Comparison of ENCODE assay signal across 19 mouse cellular contexts in genomic region chr6:17060154-17060553, GRCm38 (mm10). TPM values are rescaled to one million over a fixed set of nuclear protein-coding genes. Genes with fewer than 3 reads are reported as not detected.
DNase-seq lines count a peak whose midpoint lies in the region; ATAC-seq and TF ChIP-seq lines count a peak whose summit lies in the region.
"Had no signal": no experiment of that assay in that cellular context is flagged by ENCODE, and none has a peak within 500 bp of the region (broad histone marks: within the 10 kb centered on the region; RNA-seq: fewer than 3 reads in every experiment).

No protein-coding gene starts in this region.

- peak overlapping the region; percentile 10; the same call in 1 of the 2 replicates for H3K27ac ChIP-seq in kidney, postnatal 0 days
- H3K27ac ChIP-seq in CH12.LX (ENCODE audit: insufficient read depth, low read depth), result no peak overlapping the region
- peak overlapping the region; percentile 63 for H3K27ac ChIP-seq in intestine, embryonic 16.5 days (ENCODE audit: low read length)
- H3K27ac ChIP-seq in stomach, postnatal 0 days (replicated peaks), result no peak overlapping the region
- H3K27ac ChIP-seq: embryonic facial prominence, embryonic 12.5 days; heart, adult 2 months; hindbrain, embryonic 10.5 days; hindbrain, embryonic 14.5 days had no signal

- H3K4me2 ChIP-seq in kidney, postnatal 0 days (ENCODE audit: low read length), result no peak overlapping the region
- H3K4me2 ChIP-seq in CH12.LX (ENCODE audit: insufficient read depth, low read depth, poor library complexity, severe bottlenecking), result no peak overlapping the region
- no peak overlapping the region for H3K4me2 ChIP-seq in intestine, embryonic 16.5 days (ENCODE audit: low read depth, low read length)
- no peak overlapping the region for H3K4me2 ChIP-seq in stomach, postnatal 0 days (replicated peaks; ENCODE audit: low read depth)
- H3K4me2 ChIP-seq: embryonic facial prominence, embryonic 12.5 days; heart, embryonic 12.5 days; hindbrain, embryonic 14.5 days had no signal

- peak; percentile 58; the same call in 1 of the 2 replicates for TF ChIP-seq EP300 in CH12.LX (IDR thresholded peaks at IDR 0.05; ENCODE audit: low read length)
- no peak for TF ChIP-seq EP300 in stomach, postnatal 0 days (optimal IDR thresholded peaks at IDR 0.05)

- peaks cover 8% of the 10 kb centered on the region for H3K4me1 ChIP-seq in kidney, postnatal 0 days (replicated peaks; ENCODE audit: insufficient read depth, low read length)
- peaks cover 5 to 17% of the 10 kb centered on the region in 2 experiments; a peak in 3 of 4 replicates for H3K4me1 ChIP-seq in CH12.LX (ENCODE audit: control insufficient read depth in 1 of 2, insufficient read depth in 2 of 2)
- peaks cover 25% of the 10 kb centered on the region for H3K4me1 ChIP-seq in intestine, embryonic 16.5 days (ENCODE audit: control insufficient read depth, insufficient read depth, low read length)
- H3K4me1 ChIP-seq in stomach, postnatal 0 days (replicated peaks; ENCODE audit: control insufficient read depth, insufficient read depth), result no peaks in the 10 kb centered on the region

- TF ChIP-seq RAD21 in CH12.LX (IDR thresholded peaks at IDR 0.05; ENCODE audit: low read depth, low read length), result no peak

- H3K9me3 ChIP-seq in kidney, postnatal 0 days (replicated peaks; ENCODE audit: low read length), result no peaks in the 10 kb centered on the region
- H3K9me3 ChIP-seq in CH12.LX (replicated peaks; ENCODE audit: low read length), result peaks cover 3% of the 10 kb centered on the region
- H3K9me3 ChIP-seq in intestine, embryonic 16.5 days (ENCODE audit: control insufficient read depth, low read length), result no peaks in the 10 kb centered on the region
- H3K9me3 ChIP-seq in stomach, postnatal 0 days (ENCODE audit: control insufficient read depth, low read length), result no peaks in the 10 kb centered on the region
- H3K9me3 ChIP-seq: embryonic facial prominence, embryonic 12.5 days; heart, embryonic 12.5 days; hindbrain, embryonic 10.5 days had no signal

- in situ Hi-C loops in CH12.LX (cut with MboI; ENCODE audit: low pct_ligation_motif_present, low pct_unique_long_range_greater_than_20kb, low sequenced_read_pairs), result no loop called here

- 66% methylated on average over 2 of the region's 2 CpGs for WGBS in kidney, postnatal 0 days
- WGBS in intestine, embryonic 16.5 days, result 44% methylated on average over 2 of the region's 2 CpGs
- 49% methylated on average over 2 of the region's 2 CpGs for WGBS in stomach, postnatal 0 days

- no peaks in the 10 kb centered on the region for H3K36me3 ChIP-seq in kidney, postnatal 0 days (ENCODE audit: insufficient read depth, low read length)
- H3K36me3 ChIP-seq in CH12.LX (replicated peaks in 1 of 2; ENCODE audit: control insufficient read depth in 1 of 2, insufficient read depth in 1 of 2, low read length in 1 of 2), result no peaks in the 10 kb centered on the region
- H3K36me3 ChIP-seq in intestine, embryonic 16.5 days (ENCODE audit: control insufficient read depth, insufficient read depth, low read length), result no peaks in the 10 kb centered on the region
- no peaks in the 10 kb centered on the region for H3K36me3 ChIP-seq in stomach, postnatal 0 days (ENCODE audit: control insufficient read depth, insufficient read depth, low read length)
- H3K36me3 ChIP-seq: embryonic facial prominence, embryonic 12.5 days; heart, embryonic 12.5 days; hindbrain, embryonic 10.5 days had no signal

- dilution Hi-C loops in CH12.LX (cut with MboI; ENCODE audit: extremely low pct_ligation_motif_present, extremely low pct_unique_long_range_greater_than_20kb, low sequenced_read_pairs), result no loop called here

- H3K79me2 ChIP-seq in CH12.LX (replicated peaks; ENCODE audit: control insufficient read depth, extremely low read depth, insufficient read depth, poor library complexity, severe bottlenecking), result no peaks in the 10 kb centered on the region

- no peak overlapping the region for H3K9ac ChIP-seq in kidney, postnatal 0 days (ENCODE audit: low read depth, low read length)
- H3K9ac ChIP-seq in CH12.LX (ENCODE audit: insufficient read depth, low read depth), result no peak overlapping the region
- no peak overlapping the region for H3K9ac ChIP-seq in intestine, embryonic 16.5 days (ENCODE audit: low read depth, low read length)
- H3K9ac ChIP-seq in stomach, postnatal 0 days (ENCODE audit: low read length), result no peak overlapping the region
- H3K9ac ChIP-seq: embryonic facial prominence, embryonic 12.5 days; heart, embryonic 12.5 days; hindbrain, embryonic 14.5 days had no signal

- no peak overlapping the region for H3K4me3 ChIP-seq in kidney, postnatal 0 days (replicated peaks; ENCODE audit: low read depth, low read length)
- no peak overlapping the region for H3K4me3 ChIP-seq in CH12.LX (replicated peaks in 1 of 3; ENCODE audit: low read depth in 2 of 3, low read length in 2 of 3, poor library complexity in 1 of 3)
- H3K4me3 ChIP-seq in intestine, embryonic 16.5 days (ENCODE audit: low read length), result no peak overlapping the region
- no peak overlapping the region for H3K4me3 ChIP-seq in stomach, postnatal 0 days (ENCODE audit: low read depth, low read length)
- H3K4me3 ChIP-seq: embryonic facial prominence, embryonic 12.5 days; heart, adult 2 months; heart, embryonic 12.5 days; hindbrain, embryonic 10.5 days had no signal

- no peak for DNase-seq in kidney, postnatal 0 days (ENCODE audit: low spot score)
- DNase-seq in kidney, postnatal 36 days, result no peak
- DNase-seq in CH12.LX (ENCODE audit: extremely low read depth), result peak; percentile 26
- no peak for DNase-seq in stomach, postnatal 0 days (ENCODE audit: low spot score)
- DNase-seq in retina, postnatal 1 day, result no peak
- DNase-seq: adrenal gland, postnatal 10 days; cerebellum, adult 11-12 months; cerebellum, adult 9-10 months; cerebellum, postnatal 25 days; gastrocnemius, postnatal 10 days; heart, adult 2 months had no signal

- TF ChIP-seq CTCF in kidney, postnatal 0 days (IDR thresholded peaks at IDR 0.05; ENCODE audit: low read depth), result no peak
- no peak for TF ChIP-seq CTCF in CH12.LX (conservative IDR thresholded peaks at IDR 0.05 in 1 of 2, IDR thresholded peaks at IDR 0.05 in 1 of 2; ENCODE audit: low read depth in 2 of 2, low read length in 2 of 2)
- TF ChIP-seq CTCF in stomach, postnatal 0 days (IDR thresholded peaks at IDR 0.05; ENCODE audit: low read depth), result no peak

- TF ChIP-seq POLR2A in CH12.LX (IDR thresholded peaks at IDR 0.05; ENCODE audit: low read depth, low read length), result no peak

- ATAC-seq in kidney, postnatal 0 days (replicated peaks; ENCODE audit: low FRiP score, low read depth), result 0 out of 2 replicates have a peak, but pooled peaks have one; percentile 3
- peak; percentile 31; the same call in 1 of the 2 replicates for ATAC-seq in intestine, embryonic 16.5 days
- ATAC-seq in stomach, postnatal 0 days (ENCODE audit: low FRiP score, low TSS enrichment), result no peak
- ATAC-seq: CD4-positive, CD25-positive, alpha-beta regulatory T cell, adult 4 months; forebrain, embryonic 16.5 days had no signal

- no peaks in the 10 kb centered on the region for H3K27me3 ChIP-seq in kidney, postnatal 0 days (ENCODE audit: insufficient read depth, low read length)
- no peaks in the 10 kb centered on the region for H3K27me3 ChIP-seq in CH12.LX (replicated peaks)
- H3K27me3 ChIP-seq in intestine, embryonic 16.5 days (replicated peaks; ENCODE audit: control insufficient read depth, insufficient read depth, low read length), result no peaks in the 10 kb centered on the region
- no peaks in the 10 kb centered on the region for H3K27me3 ChIP-seq in stomach, postnatal 0 days (ENCODE audit: control insufficient read depth, insufficient read depth, low read length)
- H3K27me3 ChIP-seq: embryonic facial prominence, embryonic 12.5 days had no signal

TF ChIP-seq in CH12.LX, 34 proteins besides CTCF, POLR2A, EP300 and RAD21:
- TF ChIP-seq IRF4 (IDR thresholded peaks at IDR 0.05; ENCODE audit: low read depth, low read length) (peak; percentile 67), JUND (conservative IDR thresholded peaks at IDR 0.05; ENCODE audit: low read depth, low read length) (peak; percentile 60; the same call in 1 of the 2 replicates), JUN (IDR thresholded peaks at IDR 0.05; ENCODE audit: insufficient read depth, low read depth, low read length) (peak; percentile 16; the same call in 1 of the 2 replicates), TBP (conservative IDR thresholded peaks at IDR 0.05; ENCODE audit: low read depth, low read length) (no peak)

RNA-seq across cellular contexts. Expression of gene Tes, which starts 4.8 kb away (rescaled TPM):
- 70.8 and 75.1 TPM in 2 replicates for polyA plus RNA-seq in kidney, postnatal 0 days (2015; fragmentation: Nextera tagmentation; extraction: Ambion mirVana)
- total RNA-seq in CH12.LX (2012; rRNA removed), result not detected in 2 replicates
- not detected in 2 replicates for total RNA-seq in CH12.LX (2014; rRNA removed)
- polyA plus RNA-seq in CH12.LX (2012; ENCODE audit: insufficient read length, low read depth), result not detected in 2 replicates
- 90.1 and 97.0 TPM in 2 replicates for polyA plus RNA-seq in intestine, embryonic 16.5 days (2015; fragmentation: Nextera tagmentation; extraction: Ambion mirVana)
- polyA plus RNA-seq in stomach, postnatal 0 days (2015; fragmentation: Nextera tagmentation; extraction: Ambion mirVana), result 111 and 114 TPM in 2 replicates
- total RNA-seq: MEL had no signal

Comparison
In these comparisons a context has a peak if more than half of its experiments do, and no peak if none do; other contexts are left out.
1. H3K27ac ChIP-seq: peak in kidney, postnatal 0 days (single experiment) and intestine, embryonic 16.5 days (single experiment); none in CH12.LX (single experiment) and stomach, postnatal 0 days (single experiment).
2. RNA of gene Tes, which starts 4.8 kb away (polyA plus RNA-seq): 111 to 114 TPM in stomach, postnatal 0 days, 90.1 to 97.0 TPM in intestine, embryonic 16.5 days and 70.8 to 75.1 TPM in kidney, postnatal 0 days; not detected in CH12.LX; every median in the first group is over 10 times any median in the second.